ENCODE assay signal across 10 mouse cellular contexts in genomic region chr8:12905599-12906321, GRCm38 (mm10). TPM values are rescaled to one million over a fixed set of nuclear protein-coding genes. Genes with fewer than 3 reads are reported as not detected.
A peak's percentile ranks its signal among the peaks of the same experiment; 100 is the strongest.
DNase-seq lines count a peak whose midpoint lies in the region; ATAC-seq lines count a peak whose summit lies in the region.
"Had no signal": no experiment of that assay in that cellular context is flagged by ENCODE, and none has a peak within 500 bp of the region (broad histone marks: within the 10 kb centered on the region; RNA-seq: fewer than 3 reads in every experiment).

No protein-coding gene starts in this region.

- H3K36me3 ChIP-seq in hindbrain, embryonic 16.5 days (ENCODE audit: control insufficient read depth, insufficient read depth, low read length), result no peaks in the 10 kb centered on the region
- no peaks in the 10 kb centered on the region for H3K36me3 ChIP-seq in hindbrain, embryonic 13.5 days
- H3K36me3 ChIP-seq in heart, embryonic 15.5 days, result no peaks in the 10 kb centered on the region

- H3K4me2 ChIP-seq in hindbrain, embryonic 16.5 days (ENCODE audit: low read length), result no peak overlapping the region
- H3K4me2 ChIP-seq in hindbrain, embryonic 13.5 days, result no peak overlapping the region
- H3K4me2 ChIP-seq in heart, embryonic 15.5 days, result no peak overlapping the region

- H3K4me1 ChIP-seq in hindbrain, embryonic 16.5 days (ENCODE audit: control insufficient read depth, insufficient read depth, low read depth, low read length), result no peaks in the 10 kb centered on the region
- 0 out of 2 replicates have a peak, but pooled peaks cover 11% of the 10 kb centered on the region for H3K4me1 ChIP-seq in hindbrain, embryonic 13.5 days (replicated peaks)
- H3K4me1 ChIP-seq in heart, embryonic 15.5 days (replicated peaks), result peaks cover 5% of the 10 kb centered on the region

- H3K4me3 ChIP-seq in hindbrain, embryonic 16.5 days (ENCODE audit: low read length), result no peak overlapping the region
- H3K4me3 ChIP-seq in hindbrain, embryonic 13.5 days, result no peak overlapping the region
- no peak overlapping the region for H3K4me3 ChIP-seq in heart, embryonic 15.5 days
- H3K4me3 ChIP-seq: erythroblast, embryonic 14.5 days had no signal

- H3K9ac ChIP-seq in hindbrain, embryonic 16.5 days (ENCODE audit: low read depth, low read length), result no peak overlapping the region
- no peak overlapping the region for H3K9ac ChIP-seq in hindbrain, embryonic 13.5 days
- H3K9ac ChIP-seq in heart, embryonic 15.5 days, result no peak overlapping the region

- H3K27ac ChIP-seq in hindbrain, embryonic 16.5 days (ENCODE audit: low read depth, low read length), result no peak overlapping the region
- no peak overlapping the region; the same call in 1 of the 2 replicates for H3K27ac ChIP-seq in hindbrain, embryonic 13.5 days
- H3K27ac ChIP-seq in heart, embryonic 15.5 days, result peak overlapping the region; percentile 64

- DNase-seq in kidney, adult 8-10 months, result peak; percentile 39 to 69
- peak; percentile 83 for DNase-seq in lung, postnatal 36 days
- DNase-seq in right cerebral cortex, postnatal 25 days, result no peak
- DNase-seq in yolk sac, embryonic 10.5 days (ENCODE audit: low spot score), result no peak
- no peak for DNase-seq in embryo, embryonic 9.5 days (ENCODE audit: extremely low spot score)

- H3K27me3 ChIP-seq in hindbrain, embryonic 16.5 days (replicated peaks; ENCODE audit: control insufficient read depth, insufficient read depth, low read length), result no peaks in the 10 kb centered on the region
- no peaks in the 10 kb centered on the region for H3K27me3 ChIP-seq in hindbrain, embryonic 13.5 days
- H3K27me3 ChIP-seq in heart, embryonic 15.5 days, result 0 out of 2 replicates have a peak, but pooled peaks cover 11% of the 10 kb centered on the region

- ATAC-seq in hindbrain, embryonic 16.5 days, result peak; percentile 22; the same call in 1 of the 2 replicates
- ATAC-seq in hindbrain, embryonic 13.5 days (ENCODE audit: low FRiP score), result no peak
- peak; percentile 61; the same call in 1 of the 2 replicates for ATAC-seq in heart, embryonic 15.5 days (replicated peaks; ENCODE audit: insufficient number of reproducible peaks, insufficient read depth, low FRiP score, low read depth)
- ATAC-seq: inflammation-experienced regulatory T-cells, adult 6 months had no signal

- H3K9me3 ChIP-seq in hindbrain, embryonic 16.5 days (ENCODE audit: control insufficient read depth, low read length), result no peaks in the 10 kb centered on the region
- H3K9me3 ChIP-seq in hindbrain, embryonic 13.5 days, result no peaks in the 10 kb centered on the region
- no peaks in the 10 kb centered on the region for H3K9me3 ChIP-seq in heart, embryonic 15.5 days (replicated peaks)

- 79% methylated on average over 11 of the region's 11 CpGs for WGBS in hindbrain, embryonic 16.5 days
- 82% methylated on average over 11 of the region's 11 CpGs for WGBS in hindbrain, embryonic 13.5 days
- WGBS in heart, embryonic 15.5 days, result 65% methylated on average over 11 of the region's 11 CpGs

RNA-seq across cellular contexts. Expression of gene Mcf2l, which starts 32.2 kb away (rescaled TPM):
- polyA plus RNA-seq in hindbrain, embryonic 16.5 days (2015; fragmentation: Nextera tagmentation; extraction: Ambion mirVana), result 142 and 159 TPM in 2 replicates
- polyA plus RNA-seq in hindbrain, embryonic 13.5 days (2015; fragmentation: Nextera tagmentation; extraction: Ambion mirVana), result 119 and 125 TPM in 2 replicates
- 9.0 and 9.9 TPM in 2 replicates for polyA plus RNA-seq in heart, embryonic 15.5 days (2015; fragmentation: Nextera tagmentation; extraction: Ambion mirVana)

Comparison
In these comparisons a context has a peak if more than half of its experiments do, and no peak if none do; other contexts are left out.
1. DNase-seq: peak in kidney, adult 8-10 months (2 of 2) and lung, postnatal 36 days (single experiment); none in right cerebral cortex, postnatal 25 days (single experiment), yolk sac, embryonic 10.5 days (single experiment) and embryo, embryonic 9.5 days (single experiment).
2. RNA of gene Mcf2l, which starts 32.2 kb away (polyA plus RNA-seq): 142 to 159 TPM in hindbrain, embryonic 16.5 days and 119 to 125 TPM in hindbrain, embryonic 13.5 days; 9.0 to 9.9 TPM in heart, embryonic 15.5 days; every median in the first group is over 10 times any median in the second.